Mouse (Mus musculus) embryonic facial prominence, embryonic 11.5 days (tissue): ENCODE measurements around the gene Gm10160. TPM values are rescaled to one million over a fixed set of nuclear protein-coding genes. Genes with fewer than 3 reads are reported as not detected.

ENCODE experiments used
- ATAC-seq: fragments of 200-750 bp; cut with Nextera tagmentation; replicated peaks from 2 replicates; pipeline ENCODE4 v1.8.0; 2017; ENCODE audit warnings: low read depth; ENCODE audit not compliant: insufficient number of reproducible peaks, low FRiP score, low TSS enrichment
- DNase-seq: peaks from one replicate; pipeline ENCODE4 v3.0.0-alpha.2; 2015; ENCODE audit warnings: low spot score
- H3K27ac ChIP-seq: fragments of 300-500 bp; sonication (generic); replicated peaks from 2 replicates; pipeline ENCODE4 v1.5.1; 2014; ENCODE audit warnings: mild to moderate bottlenecking, low read depth, low read length, control low read depth
- H3K27me3 ChIP-seq: fragments of 300-500 bp; sonication (generic); 2 replicates; pipeline ENCODE4 v1.6.1; 2014; ENCODE audit warnings: mild to moderate bottlenecking, low read length, moderate library complexity, mixed read lengths; ENCODE audit not compliant: control insufficient read depth, insufficient read depth
- H3K36me3 ChIP-seq: fragments of 300-500 bp; sonication (generic); replicated peaks from 2 replicates; pipeline ENCODE4 v1.6.1; 2014; ENCODE audit warnings: low read depth, mild to moderate bottlenecking, low read length, moderate library complexity, mixed read lengths; ENCODE audit not compliant: control insufficient read depth, insufficient read depth
- H3K4me1 ChIP-seq: fragments of 300-500 bp; sonication (generic); 2 replicates; pipeline ENCODE4 v1.6.1; 2014; ENCODE audit warnings: low read length, mixed read lengths; ENCODE audit not compliant: control insufficient read depth, insufficient read depth
- H3K4me2 ChIP-seq: fragments of 300-500 bp; sonication (generic); 2 replicates; pipeline ENCODE4 v1.6.1; 2014; ENCODE audit warnings: low read depth, mild to moderate bottlenecking, control low read depth, low read length, moderate library complexity
- H3K4me3 ChIP-seq: fragments of 300-500 bp; sonication (generic); 2 replicates; pipeline ENCODE4 v1.5.1; 2014; ENCODE audit warnings: low read depth, low read length, control low read depth
- H3K9ac ChIP-seq: fragments of 300-500 bp; sonication (generic); replicated peaks from 2 replicates; pipeline ENCODE4 v1.6.1; 2014; ENCODE audit warnings: mild to moderate bottlenecking, control low read depth, low read length
- H3K9me3 ChIP-seq: fragments of 300-500 bp; sonication (generic); replicated peaks from 2 replicates; pipeline ENCODE4 v1.6.1; 2016; ENCODE audit warnings: mild to moderate bottlenecking, low read length, inconsistent platforms, mixed read lengths; ENCODE audit not compliant: control insufficient read depth
- WGBS: fragments of 180-500 bp; shearing (Covaris S2); extraction: QIAGEN DNeasy Blood & Tissue Kit; methylation state at CpG from one replicate; pipeline ENCODE4 v1.1.7; 2014; 5-methylcytosine and 5-hydroxymethylcytosine counted together
- polyA plus RNA-seq: library from polyadenylated mRNA; unstranded; fragments of >200 nt; fragmentation: Nextera tagmentation; extraction: Ambion mirVana; gene quantifications from 2 replicates; pipeline ENCODE4 v1.2.1, GENCODE M21; 2014

The Gm10160 gene
- polyA plus RNA-seq, 1 experiment from 2014 or later = not detected

- Histone ChIP-seq H3K9me3 (no peaks in the 10 kb centered on the region), H3K4me1 (no peaks in the 10 kb centered on the region), H3K27ac (no peak overlapping the region), H3K4me3 (no peak overlapping the region), H3K27me3 (no peaks in the 10 kb centered on the region), H3K9ac (no peak overlapping the region), H3K4me2 (no peak overlapping the region), H3K36me3 (no peaks in the 10 kb centered on the region)
- no peak for DNase-seq
- WGBS = 89% methylated on average over 9 of the region's 9 CpGs
- no peak for ATAC-seq
Measured at GRCm38 (mm10) chr7:81875372-81875771, 19.8 kb upstream of the Gm10160 start.

GRCm38 (mm10) chr7:81874636-81875035 lies 19.0 kb upstream of the Gm10160 start:
- H3K4me3 ChIP-seq = no peak overlapping the region
- no peaks in the 10 kb centered on the region for H3K9me3 ChIP-seq
- WGBS = 81% methylated on average over 6 of the region's 6 CpGs
- H3K4me1 ChIP-seq = no peaks in the 10 kb centered on the region
- H3K9ac ChIP-seq = no peak overlapping the region
- ATAC-seq = no peak
- H3K4me2 ChIP-seq = no peak overlapping the region
- H3K36me3 ChIP-seq = no peaks in the 10 kb centered on the region
- no peak for DNase-seq
- H3K27me3 ChIP-seq = no peaks in the 10 kb centered on the region
- no peak overlapping the region for H3K27ac ChIP-seq

GRCm38 (mm10) chr7:81873807-81874206 lies 18.2 kb upstream of the Gm10160 start:
- DNase-seq (no peak), ATAC-seq (no peak)
- Histone ChIP-seq H3K9me3 (no peaks in the 10 kb centered on the region), H3K36me3 (no peaks in the 10 kb centered on the region), H3K9ac (no peak overlapping the region), H3K27ac (no peak overlapping the region), H3K4me2 (no peak overlapping the region), H3K27me3 (no peaks in the 10 kb centered on the region), H3K4me1 (no peaks in the 10 kb centered on the region), H3K4me3 (no peak overlapping the region)
- 46% methylated on average over 1 of the region's 1 CpGs for WGBS

GRCm38 (mm10) chr7:81872493-81873013 lies 17.0 kb upstream of the Gm10160 start:
- H3K27ac ChIP-seq = no peak overlapping the region

GRCm38 (mm10) chr7:81868158-81868557 lies 12.6 kb upstream of the Gm10160 start:
- Histone ChIP-seq H3K4me1 (no peaks in the 10 kb centered on the region), H3K9ac (no peak overlapping the region), H3K36me3 (no peaks in the 10 kb centered on the region), H3K4me2 (no peak overlapping the region), H3K9me3 (no peaks in the 10 kb centered on the region), H3K4me3 (no peak overlapping the region), H3K27me3 (no peaks in the 10 kb centered on the region), H3K27ac (no peak overlapping the region)
- DNase-seq = peak; percentile 81
- WGBS = 26% methylated on average over 6 of the region's 6 CpGs
- ATAC-seq = 0 out of 2 replicates have a peak, but pooled peaks have one; percentile 22

More at GRCm38 (mm10) chr7:81872493-81873013, 17.0 kb upstream of the Gm10160 start:
- H3K4me1 ChIP-seq = no peaks in the 10 kb centered on the region
- 56% methylated on average over 13 of the region's 13 CpGs for WGBS
- no peaks in the 10 kb centered on the region for H3K36me3 ChIP-seq
- no peak overlapping the region for H3K4me3 ChIP-seq
- H3K4me2 ChIP-seq = no peak overlapping the region
- H3K27me3 ChIP-seq = no peaks in the 10 kb centered on the region
- ATAC-seq = no peak
- DNase-seq = peak; percentile 34
- no peaks in the 10 kb centered on the region for H3K9me3 ChIP-seq
- H3K9ac ChIP-seq = no peak overlapping the region

GRCm38 (mm10) chr7:81867231-81867930 lies 11.8 kb upstream of the Gm10160 start:
- H3K36me3 ChIP-seq = no peaks in the 10 kb centered on the region
- DNase-seq (no peak), ATAC-seq (no peak)
- no peak overlapping the region for H3K4me3 ChIP-seq
- no peak overlapping the region for H3K9ac ChIP-seq
- H3K4me2 ChIP-seq = no peak overlapping the region
- H3K27me3 ChIP-seq = no peaks in the 10 kb centered on the region
- 86% methylated on average over 9 of the region's 9 CpGs for WGBS
- no peaks in the 10 kb centered on the region for H3K4me1 ChIP-seq
- no peaks in the 10 kb centered on the region for H3K9me3 ChIP-seq
- H3K27ac ChIP-seq = no peak overlapping the region

GRCm38 (mm10) chr7:81865937-81866336 lies 10.3 kb upstream of the Gm10160 start:
- ATAC-seq = no peak
- DNase-seq = no peak

GRCm38 (mm10) chr7:81864552-81864951 lies 9.0 kb upstream of the Gm10160 start:
- H3K4me2 ChIP-seq = no peak overlapping the region
- H3K27me3 ChIP-seq = peaks cover 1% of the 10 kb centered on the region
- ATAC-seq (no peak), DNase-seq (no peak)
- 90% methylated on average over 6 of the region's 6 CpGs for WGBS
- no peak overlapping the region for H3K4me3 ChIP-seq
- H3K9ac ChIP-seq = no peak overlapping the region
- no peak overlapping the region for H3K27ac ChIP-seq
- no peaks in the 10 kb centered on the region for H3K36me3 ChIP-seq
- H3K9me3 ChIP-seq = no peaks in the 10 kb centered on the region
- H3K4me1 ChIP-seq = no peaks in the 10 kb centered on the region; the same call in 1 of the 2 replicates

More at GRCm38 (mm10) chr7:81865937-81866336, 10.3 kb upstream of the Gm10160 start:
- Histone ChIP-seq H3K4me1 (no peaks in the 10 kb centered on the region), H3K36me3 (no peaks in the 10 kb centered on the region), H3K27ac (no peak overlapping the region), H3K4me3 (no peak overlapping the region), H3K27me3 (no peaks in the 10 kb centered on the region), H3K4me2 (no peak overlapping the region), H3K9me3 (no peaks in the 10 kb centered on the region), H3K9ac (no peak overlapping the region)
- 90% methylated on average over 6 of the region's 6 CpGs for WGBS
